Mouse (Mus musculus): ENCODE measurements at regions not wholly inside any gene's neighbourhood (a gene's known extent, or its start where the extent isn't known, plus 50 kb on each side); places are given as distances from the start of the nearest gene placed in this dataset.

GRCm38 (mm10) chr10:17235955-17236650, 486.9 kb upstream of the Cited2 start:
- no peak for TF ChIP-seq POLR2A (IDR thresholded peaks at IDR 0.05; ENCODE audit: low read depth, low read length)
- no peak for TF ChIP-seq CTCF (IDR thresholded peaks at IDR 0.05; ENCODE audit: extremely low read depth, insufficient read depth, insufficient read length, insufficient replicate concordance)
- 78% methylated on average over 10 of the region's 10 CpGs for WGBS
- Histone ChIP-seq H3K4me1 (ENCODE audit: control insufficient read depth, insufficient read depth, insufficient read length) (no peaks in the 10 kb centered on the region), H3K36me3 (ENCODE audit: control insufficient read depth, insufficient read depth, low read length) (no peaks in the 10 kb centered on the region), H3K27ac (ENCODE audit: insufficient read depth, low read length) (no peak overlapping the region), H3K4me3 (ENCODE audit: extremely low read depth, insufficient read depth, insufficient read length) (no peak overlapping the region), H3K27me3 (ENCODE audit: control insufficient read depth, insufficient read depth, low read length) (no peaks in the 10 kb centered on the region)
- no peak for DNase-seq (ENCODE audit: low read depth in 1 of 2, low spot score in 2 of 2)

GRCm38 (mm10) chr10:17236761-17237160, 486.3 kb upstream of the Cited2 start:
- TF ChIP-seq CTCF (IDR thresholded peaks at IDR 0.05; ENCODE audit: extremely low read depth, insufficient read depth, insufficient read length, insufficient replicate concordance) (no peak), POLR2A (IDR thresholded peaks at IDR 0.05; ENCODE audit: low read depth, low read length) (no peak)
- Histone ChIP-seq H3K36me3 (ENCODE audit: control insufficient read depth, insufficient read depth, low read length) (no peaks in the 10 kb centered on the region), H3K27me3 (ENCODE audit: control insufficient read depth, insufficient read depth, low read length) (no peaks in the 10 kb centered on the region), H3K27ac (ENCODE audit: insufficient read depth, low read length) (no peak overlapping the region), H3K4me1 (ENCODE audit: control insufficient read depth, insufficient read depth, insufficient read length) (no peaks in the 10 kb centered on the region), H3K4me3 (ENCODE audit: extremely low read depth, insufficient read depth, insufficient read length) (no peak overlapping the region)
- WGBS: 66% methylated on average over 2 of the region's 2 CpGs
- no peak for DNase-seq (ENCODE audit: low read depth in 1 of 2, low spot score in 2 of 2)

DNA sequence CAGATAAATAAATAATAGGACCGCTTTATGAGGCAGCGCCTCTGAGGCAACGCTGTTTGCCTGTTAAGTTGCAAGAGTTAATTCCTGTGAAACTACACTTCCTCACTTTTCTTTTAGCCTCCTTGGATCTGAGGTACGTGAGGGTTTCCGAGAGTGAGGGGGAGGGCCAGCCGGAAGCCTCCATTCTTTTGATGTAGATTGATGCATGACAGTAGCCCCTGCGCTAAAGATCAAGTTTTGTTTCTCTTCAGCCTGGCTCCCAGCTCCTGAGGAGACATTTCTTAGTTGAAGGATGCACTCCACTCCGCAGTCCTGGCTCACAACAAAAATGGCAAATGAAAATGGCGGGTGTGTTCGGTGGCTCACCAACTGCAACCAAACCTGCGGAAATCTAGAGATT, 485.6 kb upstream of the Cited2 start:
- TF ChIP-seq CTCF (IDR thresholded peaks at IDR 0.05; ENCODE audit: extremely low read depth, insufficient read depth, insufficient read length, insufficient replicate concordance) (no peak), POLR2A (IDR thresholded peaks at IDR 0.05; ENCODE audit: low read depth, low read length) (no peak)
- no peaks in the 10 kb centered on the region for H3K36me3 ChIP-seq (ENCODE audit: control insufficient read depth, insufficient read depth, low read length)
- H3K4me3 ChIP-seq (ENCODE audit: extremely low read depth, insufficient read depth, insufficient read length): no peak overlapping the region
- WGBS: 90% methylated on average over 11 of the region's 11 CpGs
- no peak for DNase-seq (ENCODE audit: low read depth in 1 of 2, low spot score in 2 of 2)
- H3K27me3 ChIP-seq (ENCODE audit: control insufficient read depth, insufficient read depth, low read length): no peaks in the 10 kb centered on the region
- no peak overlapping the region for H3K27ac ChIP-seq (ENCODE audit: insufficient read depth, low read length)
- no peaks in the 10 kb centered on the region for H3K4me1 ChIP-seq (ENCODE audit: control insufficient read depth, insufficient read depth, insufficient read length)

DNA sequence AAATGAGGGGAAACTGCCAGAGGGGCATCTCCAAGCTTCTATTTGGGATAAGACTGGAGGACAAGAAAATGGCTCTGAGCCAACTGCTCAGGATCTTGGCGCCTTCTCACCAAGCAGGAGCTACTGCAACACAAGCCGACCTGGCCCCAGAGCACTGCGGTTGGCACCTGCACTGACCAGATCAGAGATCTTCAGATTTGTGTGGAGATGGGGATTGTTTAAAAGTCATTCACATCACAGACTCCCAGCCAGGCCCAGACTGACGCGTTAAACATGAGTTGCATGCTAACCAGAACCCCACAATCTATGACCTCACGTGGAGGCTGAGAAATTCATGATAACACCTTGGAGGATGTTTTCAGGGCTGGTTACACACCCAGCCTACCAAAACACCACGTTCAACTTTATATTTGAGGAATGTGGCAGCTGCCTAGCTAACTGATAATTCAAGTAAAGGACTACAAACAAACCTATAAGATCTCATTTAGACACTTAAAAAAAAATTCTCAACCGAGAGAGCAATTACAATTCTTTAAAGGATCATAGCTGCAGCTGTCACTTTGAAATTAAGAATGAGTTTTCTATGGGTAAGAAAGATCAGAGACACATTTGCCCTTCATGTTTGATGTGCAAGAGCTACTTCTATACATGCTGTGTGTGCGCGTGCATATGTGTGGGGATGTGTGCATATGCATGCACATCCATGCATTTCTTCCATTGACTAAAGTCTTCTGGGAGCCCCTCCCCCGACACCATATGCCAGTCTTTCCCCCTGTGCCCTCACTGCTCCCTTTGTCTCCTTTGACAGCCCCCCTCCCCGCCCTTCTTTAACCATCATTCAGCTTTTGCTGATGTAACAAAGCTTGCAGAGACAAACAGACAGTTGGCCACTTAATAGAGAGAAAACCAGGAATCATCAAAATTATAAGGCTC, 484.8 kb upstream of the Cited2 start:
- DNase-seq (ENCODE audit: low read depth in 1 of 2, low spot score in 2 of 2): no peak
- 93% methylated on average over 12 of the region's 12 CpGs for WGBS
- Histone ChIP-seq H3K4me1 (ENCODE audit: control insufficient read depth, insufficient read depth, insufficient read length) (no peaks in the 10 kb centered on the region), H3K36me3 (ENCODE audit: control insufficient read depth, insufficient read depth, low read length) (no peaks in the 10 kb centered on the region), H3K4me3 (ENCODE audit: extremely low read depth, insufficient read depth, insufficient read length) (no peak overlapping the region), H3K27me3 (ENCODE audit: control insufficient read depth, insufficient read depth, low read length) (no peaks in the 10 kb centered on the region), H3K27ac (ENCODE audit: insufficient read depth, low read length) (no peak overlapping the region)
- TF ChIP-seq POLR2A (IDR thresholded peaks at IDR 0.05; ENCODE audit: low read depth, low read length) (no peak), CTCF (IDR thresholded peaks at IDR 0.05; ENCODE audit: extremely low read depth, insufficient read depth, insufficient read length, insufficient replicate concordance) (no peak)

DNA sequence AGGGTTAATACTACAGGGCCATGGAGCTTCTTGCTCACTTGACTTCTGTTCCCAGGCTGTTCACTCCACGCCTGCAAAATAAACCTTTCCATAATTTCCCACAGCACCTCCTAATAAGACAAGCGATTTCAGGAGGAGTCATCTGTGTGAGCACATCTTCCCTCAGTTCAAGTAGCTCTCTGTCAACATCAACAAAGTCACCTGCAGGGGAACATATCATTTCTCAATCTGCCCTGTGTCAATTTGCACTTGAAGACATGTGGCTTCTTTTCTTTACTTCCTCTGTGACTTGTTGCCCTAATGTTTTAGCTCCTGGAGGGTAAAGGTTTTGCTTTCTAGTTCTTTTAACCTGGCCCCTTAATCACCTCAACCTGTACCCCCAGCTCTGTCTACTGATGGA, 474.7 kb upstream of the Cited2 start:
- Histone ChIP-seq H3K36me3 (ENCODE audit: control insufficient read depth, insufficient read depth, low read length) (no peaks in the 10 kb centered on the region), H3K4me3 (ENCODE audit: extremely low read depth, insufficient read depth, insufficient read length) (no peak overlapping the region), H3K27me3 (ENCODE audit: control insufficient read depth, insufficient read depth, low read length) (no peaks in the 10 kb centered on the region), H3K27ac (ENCODE audit: insufficient read depth, low read length) (no peak overlapping the region), H3K4me1 (ENCODE audit: control insufficient read depth, insufficient read depth, insufficient read length) (no peaks in the 10 kb centered on the region)
- 83% methylated on average over 2 of the region's 2 CpGs for WGBS
- TF ChIP-seq CTCF (IDR thresholded peaks at IDR 0.05; ENCODE audit: extremely low read depth, insufficient read depth, insufficient read length, insufficient replicate concordance) (no peak), POLR2A (IDR thresholded peaks at IDR 0.05; ENCODE audit: low read depth, low read length) (no peak)
- DNase-seq (ENCODE audit: low read depth in 1 of 2, low spot score in 2 of 2): no peak

GRCm38 (mm10) chr10:17253040-17253439, 470.0 kb upstream of the Cited2 start:
- Histone ChIP-seq H3K27me3 (ENCODE audit: control insufficient read depth, insufficient read depth, low read length) (no peaks in the 10 kb centered on the region), H3K4me3 (ENCODE audit: extremely low read depth, insufficient read depth, insufficient read length) (no peak overlapping the region), H3K27ac (ENCODE audit: insufficient read depth, low read length) (no peak overlapping the region), H3K4me1 (ENCODE audit: control insufficient read depth, insufficient read depth, insufficient read length) (no peaks in the 10 kb centered on the region), H3K36me3 (ENCODE audit: control insufficient read depth, insufficient read depth, low read length) (no peaks in the 10 kb centered on the region)
- 91% methylated on average over 4 of the region's 4 CpGs for WGBS
- no peak for DNase-seq (ENCODE audit: low read depth in 1 of 2, low spot score in 2 of 2)
- TF ChIP-seq POLR2A (IDR thresholded peaks at IDR 0.05; ENCODE audit: low read depth, low read length) (no peak), CTCF (IDR thresholded peaks at IDR 0.05; ENCODE audit: extremely low read depth, insufficient read depth, insufficient read length, insufficient replicate concordance) (no peak)

Data from spleen, adult 2 months (tissue).